In the genomic region with DNA sequence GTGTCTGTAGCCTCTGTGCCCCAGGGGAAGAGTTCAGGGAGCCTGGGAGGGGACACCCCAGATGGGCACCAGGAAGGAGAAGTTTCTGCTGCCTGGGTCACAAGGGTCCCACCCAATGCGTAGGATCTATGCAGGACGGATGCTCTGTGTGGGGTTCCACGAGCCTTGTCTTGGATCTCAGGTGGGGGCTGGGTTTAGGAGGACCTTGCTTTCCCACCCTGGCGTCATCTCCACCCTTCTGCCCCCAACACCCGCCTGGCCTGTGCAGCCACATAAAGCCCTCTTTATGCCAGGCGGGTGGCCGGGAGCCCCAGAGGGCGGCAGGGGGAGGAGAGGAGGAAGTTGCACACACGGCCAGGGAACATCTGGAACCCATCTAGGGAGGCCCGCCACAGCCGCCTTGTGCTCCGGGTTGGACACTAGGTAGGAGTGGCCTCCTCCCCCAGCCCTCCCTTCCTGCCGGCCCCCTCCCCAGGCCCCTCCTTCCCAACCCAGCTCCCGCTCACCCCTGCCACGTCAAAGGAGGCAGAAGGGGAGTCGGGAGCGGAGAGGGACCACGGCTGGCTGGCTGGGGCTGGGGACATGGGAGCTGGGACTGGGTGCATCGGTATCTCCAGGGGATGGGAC, we compare ENCODE assay signal across 8 mouse cellular contexts. TPM values are rescaled to one million over a fixed set of nuclear protein-coding genes. Genes with fewer than 3 reads are reported as not detected.
A peak's percentile ranks its signal among the peaks of the same experiment; 100 is the strongest.
DNase-seq lines count a peak whose midpoint lies in the region; ATAC-seq and TF ChIP-seq lines count a peak whose summit lies in the region.

No protein-coding gene starts in this region.

- H3ac ChIP-seq in C2C12 (ENCODE audit: control insufficient read depth, insufficient read length, low read depth) = no peak overlapping the region

- H3K36me3 ChIP-seq in C2C12 (ENCODE audit: control insufficient read depth, insufficient read depth) = no peaks in the 10 kb centered on the region
- H3K36me3 ChIP-seq in intestine, embryonic 14.5 days (ENCODE audit: control insufficient read depth, insufficient read depth, low read length) = no peaks in the 10 kb centered on the region

- peak overlapping the region; percentile 16 for H3K4me3 ChIP-seq in C2C12 (ENCODE audit: insufficient read depth, poor library complexity, severe bottlenecking)
- H3K4me3 ChIP-seq in cortical plate, adult 2 months (ENCODE audit: insufficient read depth, low read length) = no peak overlapping the region
- peak overlapping the region; percentile 41 for H3K4me3 ChIP-seq in intestine, embryonic 14.5 days (ENCODE audit: low read depth, low read length)

- 7% methylated on average over 16 of the region's 19 CpGs for WGBS in intestine, embryonic 14.5 days

- TF ChIP-seq CTCF in C2C12 (IDR thresholded peaks at IDR 0.05; ENCODE audit: control insufficient read depth, insufficient read depth, insufficient read length) = no peak
- TF ChIP-seq CTCF in cortical plate, adult 2 months (IDR thresholded peaks at IDR 0.05; ENCODE audit: extremely low read depth, insufficient read depth, low read length) = no peak

- H3K4me1 ChIP-seq in cortical plate, adult 2 months (ENCODE audit: control insufficient read depth, insufficient read depth, low read length) = peaks cover 9% of the 10 kb centered on the region
- peaks cover 43% of the 10 kb centered on the region for H3K4me1 ChIP-seq in intestine, embryonic 14.5 days (replicated peaks; ENCODE audit: control insufficient read depth, insufficient read depth, low read length)

- peak overlapping the region; percentile 43 for H3K27ac ChIP-seq in cortical plate, adult 2 months (ENCODE audit: insufficient read depth, low read length)
- H3K27ac ChIP-seq in intestine, embryonic 14.5 days (ENCODE audit: low read depth) = peak overlapping the region; percentile 92

- ATAC-seq in intestine, embryonic 14.5 days (replicated peaks; ENCODE audit: low FRiP score, low TSS enrichment, low read depth) = peak; percentile 79
- no peak for ATAC-seq in inflammation-experienced regulatory T-cells, adult 6 months

- peak; percentile 64 to 82 for DNase-seq in gastrocnemius, postnatal 4 days (ENCODE audit: low spot score in 2 of 2)
- peak; percentile 82 for DNase-seq in intestine, embryonic 14.5 days (ENCODE audit: low spot score)
- DNase-seq in lung, adult 18-20 months = peak; percentile 56 to 62
- peak; percentile 53 for DNase-seq in ovary, adult 18-20 months (ENCODE audit: low spot score)
- DNase-seq in cerebellum, postnatal 36 days = no peak

- H3K4me2 ChIP-seq in intestine, embryonic 14.5 days (ENCODE audit: low read length) = peak overlapping the region; percentile 58

- H3K27me3 ChIP-seq in C2C12 (ENCODE audit: control insufficient read depth, insufficient read depth, insufficient read length) = no peaks in the 10 kb centered on the region
- no peaks in the 10 kb centered on the region for H3K27me3 ChIP-seq in intestine, embryonic 14.5 days (replicated peaks; ENCODE audit: control insufficient read depth, insufficient read depth, low read length)

- H3K79me2 ChIP-seq in C2C12 (ENCODE audit: control insufficient read depth, insufficient read depth) = no peaks in the 10 kb centered on the region

- H3K9me3 ChIP-seq in intestine, embryonic 14.5 days (ENCODE audit: control insufficient read depth, low read length) = no peaks in the 10 kb centered on the region

- peak overlapping the region; percentile 64 for H3K9ac ChIP-seq in intestine, embryonic 14.5 days (ENCODE audit: low read length)

- no peaks in the 10 kb centered on the region for H3K79me3 ChIP-seq in C2C12 (ENCODE audit: low read depth)

- no peak for TF ChIP-seq POLR2A in cortical plate, adult 2 months (IDR thresholded peaks at IDR 0.05; ENCODE audit: extremely low read depth, insufficient read depth, low read length)

TF ChIP-seq in C2C12, 6 proteins besides CTCF, POLR2A, EP300 and RAD21:
- TF ChIP-seq USF1 (IDR thresholded peaks at IDR 0.05; ENCODE audit: low read depth) (no peak), CEBPB (IDR thresholded peaks at IDR 0.05; ENCODE audit: low read depth) (no peak), MYOG (IDR thresholded peaks at IDR 0.05; ENCODE audit: control insufficient read depth, extremely low read depth, insufficient read length) (no peak), FOSL1 (IDR thresholded peaks at IDR 0.05; ENCODE audit: insufficient read depth, low read length, poor library complexity, severe bottlenecking) (no peak), MAX (IDR thresholded peaks at IDR 0.05) (no peak), MYOD1 (IDR thresholded peaks at IDR 0.05; ENCODE audit: control insufficient read depth, insufficient read length, low read depth) (no peak)

RNA-seq across cellular contexts. Expression of a gene that starts 30.0 kb away (rescaled TPM):
- polyA plus RNA-seq in C2C12 (2012; fragmentation: generic; extraction: Trizol) = 387 TPM
- polyA plus RNA-seq in cortical plate, adult 2 months (2012; rRNA removed) = 256 and 268 TPM in 2 replicates
- total RNA-seq in gastrocnemius, postnatal 4 days (2021) = 100 to 1,000 TPM; 160 to 162 TPM
- 162 and 198 TPM in 2 replicates for polyA plus RNA-seq in intestine, embryonic 14.5 days (2014; fragmentation: Nextera tagmentation; extraction: Ambion mirVana)
- polyA plus RNA-seq in inflammation-experienced regulatory T-cells, adult 6 months (2017; shearing (Covaris generic)) = 100 to 1,000 TPM; 155 to 247 (median 208) TPM

RNA-seq across cellular contexts. Expression of a gene that starts 30.7 kb away (rescaled TPM):
- 36.3 TPM for polyA plus RNA-seq in C2C12 (2012; fragmentation: generic; extraction: Trizol)
- polyA plus RNA-seq in cortical plate, adult 2 months (2012; rRNA removed) = 60.1 and 65.0 TPM in 2 replicates
- total RNA-seq in gastrocnemius, postnatal 4 days (2021) = 10 to 100 TPM; 91.5 to 93.0 TPM
- polyA plus RNA-seq in intestine, embryonic 14.5 days (2014; fragmentation: Nextera tagmentation; extraction: Ambion mirVana) = 20.1 and 20.2 TPM in 2 replicates
- polyA plus RNA-seq in inflammation-experienced regulatory T-cells, adult 6 months (2017; shearing (Covaris generic)) = 10 to 100 TPM; 17.4 to 21.7 (median 21.4) TPM

RNA-seq across cellular contexts. Expression of a gene that starts 34.2 kb away (rescaled TPM):
- 43.5 TPM for polyA plus RNA-seq in C2C12 (2012; fragmentation: generic; extraction: Trizol)
- polyA plus RNA-seq in cortical plate, adult 2 months (2012; rRNA removed) = 171 and 184 TPM in 2 replicates
- total RNA-seq in gastrocnemius, postnatal 4 days (2021) = 10 to 100 TPM; 53.4 to 60.4 TPM
- 48.4 and 53.1 TPM in 2 replicates for polyA plus RNA-seq in intestine, embryonic 14.5 days (2014; fragmentation: Nextera tagmentation; extraction: Ambion mirVana)
- polyA plus RNA-seq in inflammation-experienced regulatory T-cells, adult 6 months (2017; shearing (Covaris generic)) = 10 to 100 TPM; 52.5 to 84.8 (median 55.5) TPM

RNA-seq across cellular contexts. Expression of a gene that starts 35.2 kb away (rescaled TPM):
- 27.7 TPM for polyA plus RNA-seq in C2C12 (2012; fragmentation: generic; extraction: Trizol)
- 1,325 and 1,395 TPM in 2 replicates for polyA plus RNA-seq in cortical plate, adult 2 months (2012; rRNA removed)
- 10 to 100 TPM; 36.5 to 38.7 TPM for total RNA-seq in gastrocnemius, postnatal 4 days (2021)
- 22.7 TPM in 2 replicates for polyA plus RNA-seq in intestine, embryonic 14.5 days (2014; fragmentation: Nextera tagmentation; extraction: Ambion mirVana)
- not detected for polyA plus RNA-seq in inflammation-experienced regulatory T-cells, adult 6 months (2017; shearing (Covaris generic))

RNA-seq across cellular contexts. Expression of a gene that starts 57.9 kb away (rescaled TPM):
- polyA plus RNA-seq in C2C12 (2012; fragmentation: generic; extraction: Trizol) = 47.7 TPM
- polyA plus RNA-seq in cortical plate, adult 2 months (2012; rRNA removed) = 60.1 and 65.2 TPM in 2 replicates
- 10 to 100 TPM; 24.5 to 27.2 TPM for total RNA-seq in gastrocnemius, postnatal 4 days (2021)
- 61.8 and 65.8 TPM in 2 replicates for polyA plus RNA-seq in intestine, embryonic 14.5 days (2014; fragmentation: Nextera tagmentation; extraction: Ambion mirVana)
- 10 to 100 TPM; 33.2 to 37.9 (median 36.2) TPM for polyA plus RNA-seq in inflammation-experienced regulatory T-cells, adult 6 months (2017; shearing (Covaris generic))

Comparison
In these comparisons a context has a peak if more than half of its experiments do, and no peak if none do; other contexts are left out.
1. DNase-seq: peak in gastrocnemius, postnatal 4 days (2 of 2), intestine, embryonic 14.5 days (single experiment), lung, adult 18-20 months (2 of 2) and ovary, adult 18-20 months (single experiment); none in cerebellum, postnatal 36 days (0 of 2).